8 mouse cellular contexts compared by ENCODE assay signal in genomic region chr9:55541681-55542365, GRCm38 (mm10). TPM values are rescaled to one million over a fixed set of nuclear protein-coding genes. Genes with fewer than 3 reads are reported as not detected.
DNase-seq lines count a peak whose midpoint lies in the region.

No protein-coding gene starts in this region.

- intact Hi-C loops in heart, postnatal 10 days (cut with DNase I) = no loop called here

- DNase-seq in adrenal gland, adult 2 months = peak; percentile 60
- no peak for DNase-seq in adrenal gland, adult 8-10 months
- peak; percentile 17 for DNase-seq in urinary bladder, postnatal 14 days (ENCODE audit: low spot score)
- DNase-seq in urinary bladder, postnatal 36 days (ENCODE audit: low spot score in 2 of 2) = no peak
- DNase-seq in heart, postnatal 10 days = peak; percentile 59 to 65
- DNase-seq in kidney, postnatal 4 days = peak; percentile 45 to 61
- peak; percentile 57 for DNase-seq in naive thymus-derived CD4-positive, alpha-beta T cell, adult 2 months (ENCODE audit: low read depth)
- no peak for DNase-seq in layer of hippocampus, adult 9-10 months (ENCODE audit: low spot score)

RNA-seq across cellular contexts. Expression of gene Isl2, which starts 3.4 kb away (rescaled TPM):
- total RNA-seq in adrenal gland, adult 2 months (2021) = not detected
- polyA plus RNA-seq in adrenal gland, adult 2 months (2012; rRNA removed) = not detected in 2 replicates
- total RNA-seq in adrenal gland, adult 8-10 months (2022) = not detected
- not detected for total RNA-seq in heart, postnatal 10 days (2021)

RNA-seq across cellular contexts. Expression of gene Etfa, which starts 29.8 kb away (rescaled TPM):
- 100 to 1,000 TPM; 394 to 566 TPM for total RNA-seq in adrenal gland, adult 2 months (2021)
- 82.0 and 95.3 TPM in 2 replicates for polyA plus RNA-seq in adrenal gland, adult 2 months (2012; rRNA removed)
- total RNA-seq in adrenal gland, adult 8-10 months (2022) = 100 to 1,000 TPM; 214 to 386 (median 325) TPM
- 100 to 1,000 TPM; 704 to 707 TPM for total RNA-seq in heart, postnatal 10 days (2021)

Comparison
In these comparisons a context has a peak if more than half of its experiments do, and no peak if none do; other contexts are left out.
1. DNase-seq: peak in adrenal gland, adult 2 months (single experiment), urinary bladder, postnatal 14 days (single experiment), heart, postnatal 10 days (2 of 2), kidney, postnatal 4 days (2 of 2) and naive thymus-derived CD4-positive, alpha-beta T cell, adult 2 months (single experiment); none in adrenal gland, adult 8-10 months (single experiment), urinary bladder, postnatal 36 days (0 of 2) and layer of hippocampus, adult 9-10 months (single experiment).